Mouse (Mus musculus): ENCODE data around the gene Lpp.

GRCm38 (mm10) chr16:24420603-24421120 is 27.4 kb downstream of the Lpp start:
- TF ChIP-seq CTCF (IDR thresholded peaks at IDR 0.05; ENCODE audit: borderline replicate concordance, insufficient read depth, low read depth, low read length) (no peak), POLR2A (IDR thresholded peaks at IDR 0.05; ENCODE audit: borderline replicate concordance, insufficient read depth, low read length) (no peak)

Data from cerebellum, adult 2 months (tissue).